Mouse (Mus musculus) myocyte (in vitro differentiated cells): ENCODE measurements at regions not wholly inside any gene's neighbourhood (a gene's known extent, or its start where the extent isn't known, plus 50 kb on each side); places are given as distances from the start of the nearest gene placed in this dataset.

Experiments used
- CEBPB ChIP-seq: IDR thresholded peaks from 2 replicates; pipeline ENCODE4 v1.6.1; 2011; ENCODE audit warnings: mild to moderate bottlenecking, moderate library complexity; ENCODE audit not compliant: poor library complexity, insufficient read depth, severe bottlenecking
- E2F4 ChIP-seq: IDR thresholded peaks from one replicate; pipeline ENCODE4 v1.6.1; 2011; ENCODE audit warnings: mild to moderate bottlenecking, control low read depth, moderate library complexity; ENCODE audit not compliant: insufficient read depth
- MAX ChIP-seq: IDR thresholded peaks from one replicate; pipeline ENCODE4 v1.6.1; 2011; ENCODE audit warnings: low read depth, mild to moderate bottlenecking, control low read depth
- MYOD1 ChIP-seq, 3 experiments: IDR thresholded peaks; one replicate each; pipeline ENCODE4 v1.6.1; 2011; ENCODE audit warnings: control low read depth in 2 of 3, low read depth in 2 of 3, mild to moderate bottlenecking in 2 of 3, moderate library complexity in 1 of 3; ENCODE audit not compliant: insufficient read length in 2 of 3, control insufficient read depth in 1 of 3
- MYOG ChIP-seq, 3 experiments: IDR thresholded peaks; one replicate each; pipeline ENCODE4 v1.6.1; 2011; ENCODE audit warnings: control low read depth in 2 of 3, low read depth in 2 of 3, mild to moderate bottlenecking in 2 of 3; ENCODE audit not compliant: insufficient read length in 2 of 3, control insufficient read depth in 1 of 3, insufficient read depth in 1 of 3
- POLR2A ChIP-seq: IDR thresholded peaks from one replicate; pipeline ENCODE4 v1.6.1; 2011; ENCODE audit warnings: low read depth, mild to moderate bottlenecking, control low read depth, moderate library complexity; ENCODE audit not compliant: insufficient read length
- POLR2AphosphoS2 ChIP-seq: IDR thresholded peaks from one replicate; pipeline ENCODE4 v1.6.1; 2011; ENCODE audit warnings: low read depth, control low read depth; ENCODE audit not compliant: insufficient read length
- REST ChIP-seq: IDR thresholded peaks from one replicate; pipeline ENCODE4 v1.6.1; 2011; ENCODE audit warnings: mild to moderate bottlenecking, control low read depth, moderate library complexity; ENCODE audit not compliant: insufficient read depth, insufficient read length
- SRF ChIP-seq: IDR thresholded peaks from one replicate; pipeline ENCODE4 v1.6.1; 2011; ENCODE audit warnings: low read depth; ENCODE audit not compliant: control insufficient read depth, insufficient read length
- TCF12 ChIP-seq: IDR thresholded peaks from one replicate; pipeline ENCODE4 v1.6.1; 2011; ENCODE audit warnings: mild to moderate bottlenecking, control low read depth; ENCODE audit not compliant: poor library complexity, insufficient read depth, severe bottlenecking
- USF1 ChIP-seq: IDR thresholded peaks from one replicate; pipeline ENCODE4 v1.6.1; 2011; ENCODE audit warnings: low read depth, mild to moderate bottlenecking, control low read depth, moderate library complexity

DNA sequence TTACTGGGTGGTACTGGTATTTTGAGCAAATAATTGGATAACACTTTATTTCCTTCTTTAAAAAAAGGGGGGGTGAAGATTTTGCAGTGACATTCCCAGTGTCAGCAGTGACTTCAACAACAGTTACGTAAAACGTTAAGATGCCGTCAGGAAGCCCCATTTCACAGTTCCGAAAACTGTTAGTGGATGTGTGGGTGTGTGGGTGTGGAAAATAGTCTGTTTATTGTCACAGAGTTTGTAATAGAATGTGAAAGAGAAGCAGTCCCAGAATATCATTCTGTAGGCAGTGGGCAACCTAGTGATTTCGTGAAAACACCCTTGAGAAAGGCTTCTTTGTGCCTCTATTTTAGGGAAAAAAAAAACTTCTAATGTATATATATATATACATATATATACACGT, 101.4 kb upstream of the Pcdh10 start:
- TF ChIP-seq POLR2AphosphoS2: no peak
- TF ChIP-seq MYOD1 (IDR thresholded peaks at IDR 0.05; ENCODE audit: control insufficient read depth in 1 of 3, insufficient read length in 2 of 3, low read depth in 2 of 3): no peak
- no peak for TF ChIP-seq CEBPB
- no peak for TF ChIP-seq POLR2A
- no peak for TF ChIP-seq TCF12
- TF ChIP-seq USF1: no peak
- TF ChIP-seq MAX: no peak
- no peak for TF ChIP-seq SRF
- TF ChIP-seq MYOG (IDR thresholded peaks at IDR 0.05; ENCODE audit: control insufficient read depth in 1 of 3, insufficient read depth in 1 of 3, insufficient read length in 2 of 3, low read depth in 2 of 3): no peak
- TF ChIP-seq E2F4: no peak
- no peak for TF ChIP-seq REST
